Mouse (Mus musculus): ENCODE measurements at regions not wholly inside any gene's neighbourhood (a gene's known extent, or its start where the extent isn't known, plus 50 kb on each side); places are given as distances from the start of the nearest gene placed in this dataset.

DNA sequence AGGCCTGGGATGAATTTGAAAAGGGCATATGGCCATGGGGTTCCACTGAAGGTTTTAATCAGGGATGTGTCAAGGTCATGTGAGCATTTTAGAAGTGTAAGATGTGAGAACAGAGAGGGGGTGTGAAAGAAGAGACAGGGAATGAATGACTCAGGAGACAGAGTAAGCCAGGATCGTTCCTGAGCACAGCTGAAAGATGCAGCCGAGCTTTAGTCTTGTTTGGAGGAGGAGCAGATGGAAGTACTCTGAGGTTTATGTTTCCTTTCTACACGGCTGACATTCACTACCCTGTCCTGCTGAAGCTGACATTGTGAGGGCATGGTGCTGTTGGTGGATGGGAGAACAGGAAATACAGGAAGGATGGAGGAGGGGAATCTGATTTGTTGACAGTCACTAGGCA lies 142.0 kb downstream of the Dmrta2 start:
- TF ChIP-seq POLR2A (IDR thresholded peaks at IDR 0.05; ENCODE audit: borderline replicate concordance, insufficient read depth, low read length) (no peak), CTCF (IDR thresholded peaks at IDR 0.05; ENCODE audit: borderline replicate concordance, insufficient read depth, low read depth, low read length) (no peak)

Data from cerebellum, adult 2 months (tissue).